ENCODE assay signal across 8 mouse cellular contexts in the genomic region with DNA sequence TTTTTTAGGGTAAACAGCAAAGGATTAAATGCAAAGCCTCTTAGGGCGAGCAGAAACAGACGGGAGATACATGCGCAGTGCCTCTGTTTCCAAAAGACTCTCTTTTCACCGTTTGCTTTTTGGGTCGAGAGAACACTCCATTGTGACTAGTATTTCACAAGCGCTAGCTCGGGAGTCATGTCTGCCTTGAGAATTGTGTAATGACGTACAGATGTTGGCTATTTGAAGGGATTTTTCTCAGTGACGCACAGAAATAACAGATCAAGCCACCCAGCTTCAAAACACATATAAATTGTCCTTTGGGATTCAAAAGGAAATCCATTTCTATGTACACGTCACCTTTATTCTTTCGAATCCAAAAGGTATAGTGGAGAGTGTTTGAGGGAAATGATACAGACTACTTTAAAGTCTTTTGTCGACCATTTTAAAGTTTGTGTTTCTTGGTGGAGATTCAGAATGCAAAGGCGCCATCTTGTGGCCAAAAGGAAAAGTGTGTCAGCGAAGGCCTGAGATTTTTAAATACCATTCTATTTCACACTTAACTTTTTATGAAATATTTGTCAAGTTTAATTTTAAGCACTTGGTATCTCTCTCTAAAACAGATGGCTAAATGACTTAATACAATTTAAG.
DNase-seq lines count a peak whose midpoint lies in the region; ATAC-seq lines count a peak whose summit lies in the region.

No protein-coding gene starts in this region.

- DNase-seq in gastrocnemius, adult 18-20 months (ENCODE audit: low spot score) = peak; percentile 34
- no peak for DNase-seq in gastrocnemius, postnatal 25 days
- peak; percentile 29 for DNase-seq in A20 (ENCODE audit: low read depth, low spot score)
- DNase-seq in adrenal gland, postnatal 10 days = peak; percentile 55
- peak; percentile 65 for DNase-seq in fibroblast of lung, adult 2 months (ENCODE audit: low read depth)
- DNase-seq in kidney, postnatal 36 days = peak; percentile 7 to 58
- peak; percentile 52 for DNase-seq in telencephalon, adult 2 months (ENCODE audit: low read depth, low spot score)

- peak; percentile 78 for ATAC-seq in megakaryocyte, adult 5-6 weeks (ENCODE audit: poor library complexity, severe bottlenecking)
